Comparison of ENCODE assay signal across 17 mouse cellular contexts in the genomic region with DNA sequence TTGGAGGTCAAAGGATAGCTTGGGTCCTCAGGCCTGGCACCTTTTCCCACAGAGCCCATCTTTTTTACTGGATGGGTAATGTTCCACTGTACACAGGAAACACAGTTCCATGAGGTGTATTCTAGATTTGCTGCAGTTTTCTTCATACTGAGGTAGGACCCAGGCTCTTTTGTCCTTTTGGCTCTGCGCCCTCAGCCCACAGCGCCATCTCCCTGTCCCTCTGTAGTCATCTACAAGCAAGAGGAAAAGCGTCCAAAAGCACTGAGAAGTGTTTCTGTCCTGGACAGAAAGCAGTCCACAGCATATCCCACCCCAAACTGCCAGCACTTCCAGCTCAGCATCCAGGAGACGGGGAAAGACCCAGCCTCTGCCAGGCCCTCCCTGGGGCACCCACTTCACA.
A peak's percentile ranks its signal among the peaks of the same experiment; 100 is the strongest.
DNase-seq lines count a peak whose midpoint lies in the region; ATAC-seq and TF ChIP-seq lines count a peak whose summit lies in the region.
"Had no signal": no experiment of that assay in that cellular context is flagged by ENCODE, and none has a peak within 500 bp of the region (broad histone marks: within the 10 kb centered on the region; RNA-seq: fewer than 3 reads in every experiment).

No protein-coding gene starts in this region.

- H3K27me3 ChIP-seq in midbrain, embryonic 10.5 days (ENCODE audit: low read depth, poor library complexity, severe bottlenecking): no peaks in the 10 kb centered on the region
- H3K27me3 ChIP-seq in midbrain, embryonic 13.5 days: no peaks in the 10 kb centered on the region
- H3K27me3 ChIP-seq: heart, embryonic 12.5 days; limb, embryonic 12.5 days; liver, embryonic 12.5 days; neural tube, embryonic 12.5 days had no signal

- no peak overlapping the region for H3K4me3 ChIP-seq in midbrain, embryonic 10.5 days
- H3K4me3 ChIP-seq in midbrain, embryonic 13.5 days (replicated peaks): no peak overlapping the region
- H3K4me3 ChIP-seq in bone marrow macrophage, adult 2 months (ENCODE audit: insufficient read depth, low read length): peak overlapping the region; percentile 60
- H3K4me3 ChIP-seq: heart, embryonic 12.5 days; limb, embryonic 12.5 days; liver, embryonic 12.5 days; neural tube, embryonic 12.5 days had no signal

- H3K4me1 ChIP-seq in midbrain, embryonic 10.5 days: peaks cover 8% of the 10 kb centered on the region
- H3K4me1 ChIP-seq in midbrain, embryonic 13.5 days (replicated peaks): peaks cover 14% of the 10 kb centered on the region; the same call in 1 of the 2 replicates
- H3K4me1 ChIP-seq in bone marrow macrophage, adult 2 months (ENCODE audit: control insufficient read depth, insufficient read depth, low read length): peaks cover 26% of the 10 kb centered on the region
- H3K4me1 ChIP-seq: limb, embryonic 12.5 days; liver, embryonic 12.5 days had no signal

- no peak for TF ChIP-seq POLR2A in bone marrow macrophage, adult 2 months (IDR thresholded peaks at IDR 0.05; ENCODE audit: borderline replicate concordance, low read depth, low read length)

- H3K36me3 ChIP-seq in midbrain, embryonic 10.5 days: no peaks in the 10 kb centered on the region
- H3K36me3 ChIP-seq in midbrain, embryonic 13.5 days: no peaks in the 10 kb centered on the region
- H3K36me3 ChIP-seq: heart, embryonic 12.5 days; limb, embryonic 12.5 days; liver, embryonic 12.5 days; neural tube, embryonic 12.5 days had no signal

- WGBS in midbrain, embryonic 10.5 days: 93% methylated on average over 4 of the region's 4 CpGs
- 90% methylated on average over 4 of the region's 4 CpGs for WGBS in midbrain, embryonic 13.5 days

- TF ChIP-seq CTCF in bone marrow macrophage, adult 2 months (IDR thresholded peaks at IDR 0.05; ENCODE audit: low read depth, low read length): 0 out of 2 replicates have a peak, but pooled peaks have one; percentile 28

- intact Hi-C loops in heart, postnatal 10 days (cut with DNase I): no loop called here

- H3K9ac ChIP-seq in midbrain, embryonic 13.5 days (replicated peaks): no peak overlapping the region
- H3K9ac ChIP-seq: forebrain, postnatal 0 days; heart, embryonic 12.5 days; limb, embryonic 12.5 days; liver, embryonic 12.5 days; neural tube, embryonic 12.5 days had no signal

- H3K27ac ChIP-seq in midbrain, embryonic 10.5 days (replicated peaks): peak overlapping the region; percentile 49; the same call in 1 of the 2 replicates
- H3K27ac ChIP-seq in midbrain, embryonic 13.5 days: no peak overlapping the region
- H3K27ac ChIP-seq in bone marrow macrophage, adult 2 months (ENCODE audit: insufficient read depth, low read depth, low read length): peak overlapping the region; percentile 80
- H3K27ac ChIP-seq: limb, embryonic 12.5 days; liver, embryonic 12.5 days; neural tube, embryonic 12.5 days had no signal

- ATAC-seq in midbrain, embryonic 13.5 days: no peak
- ATAC-seq: hindbrain, embryonic 16.5 days; intestine, postnatal 0 days; liver, embryonic 12.5 days had no signal

- no peak overlapping the region for H3K4me2 ChIP-seq in midbrain, embryonic 13.5 days (replicated peaks)
- H3K4me2 ChIP-seq: heart, embryonic 12.5 days; limb, embryonic 12.5 days; liver, embryonic 12.5 days; neural tube, embryonic 12.5 days had no signal

- H3K9me3 ChIP-seq in midbrain, embryonic 10.5 days (replicated peaks): no peaks in the 10 kb centered on the region
- H3K9me3 ChIP-seq in midbrain, embryonic 13.5 days: no peaks in the 10 kb centered on the region
- H3K9me3 ChIP-seq: heart, embryonic 12.5 days; limb, embryonic 12.5 days; liver, embryonic 12.5 days; neural tube, embryonic 12.5 days had no signal

- DNase-seq in midbrain, embryonic 10.5 days (ENCODE audit: low spot score): no peak
- peak; percentile 77 for DNase-seq in cerebellum, adult 9-10 months
- DNase-seq in layer of hippocampus, adult 9-11 months: no peak
- no peak for DNase-seq in heart, postnatal 10 days
- DNase-seq in layer of hippocampus, adult 18-20 months (ENCODE audit: low spot score in 2 of 2): no peak
- DNase-seq: adrenal gland, postnatal 25 days; lung, adult 2 months; right cerebral cortex, postnatal 4 days had no signal
